Mouse (Mus musculus): ENCODE measurements around the gene Gripap1. TPM values are rescaled to one million over a fixed set of nuclear protein-coding genes. Genes with fewer than 3 reads are reported as not detected.
"Not testable (repeated sequence)": the region's sequence is repeated elsewhere in the genome, so short reads cannot be mapped to it uniquely, and the experiment has no call there.

Gripap1 gene
- total RNA-seq, 4 experiments from 2014 or later: 97.8 to 120 (median 109) TPM

GRCm38 (mm10) chrX:7778450-7779244, 10.9 kb upstream of the Gripap1 start:
- no peak for DNase-seq (ENCODE audit: low spot score in 2 of 2)

GRCm38 (mm10) chrX:7779294-7779693, 10.3 kb upstream of the Gripap1 start:
- DNase-seq (ENCODE audit: low spot score in 2 of 2): no peak

- DNase-seq (ENCODE audit: low spot score in 2 of 2): no peak
Measured at GRCm38 (mm10) chrX:7782603-7783092, 6.9 kb upstream of the Gripap1 start.

- no peak for DNase-seq (ENCODE audit: low spot score in 2 of 2)
Measured at GRCm38 (mm10) chrX:7790309-7790708, 744 bp downstream of the Gripap1 start.

GRCm38 (mm10) chrX:7793361-7793760, 3.8 kb downstream of the Gripap1 start:
- no peak for DNase-seq (ENCODE audit: low spot score in 2 of 2)

GRCm38 (mm10) chrX:7795016-7795415, 5.5 kb downstream of the Gripap1 start:
- no peak for DNase-seq (ENCODE audit: low spot score in 2 of 2)

GRCm38 (mm10) chrX:7797327-7797726, 7.8 kb downstream of the Gripap1 start:
- no peak for DNase-seq (ENCODE audit: low spot score in 2 of 2)

- not testable (repeated sequence) for DNase-seq (ENCODE audit: low spot score in 2 of 2)
Measured at GRCm38 (mm10) chrX:7802157-7802556, 12.6 kb downstream of the Gripap1 start.

- not testable (repeated sequence) for DNase-seq (ENCODE audit: low spot score in 2 of 2)
Measured at GRCm38 (mm10) chrX:7815016-7815415, 25.5 kb downstream of the Gripap1 start.

GRCm38 (mm10) chrX:7821865-7822779, 32.6 kb downstream of the Gripap1 start, which contains the start of gene Kcnd1:
TSS of gene Kcnd1 (plus strand) at chrX:7822289.
- peak in 1 of 2 experiments; percentile 43 for DNase-seq (ENCODE audit: low spot score in 2 of 2)

- DNase-seq (ENCODE audit: low spot score in 2 of 2): no peak
Measured at GRCm38 (mm10) chrX:7837146-7837545, 47.6 kb downstream of the Gripap1 start.

- no peak for DNase-seq (ENCODE audit: low spot score in 2 of 2)
Measured at GRCm38 (mm10) chrX:7840842-7841162, 51.2 kb downstream of the Gripap1 start.

- peak; percentile 93 to 94 for DNase-seq (ENCODE audit: low spot score in 2 of 2)
Measured at GRCm38 (mm10) chrX:7841163-7842162, 51.9 kb downstream of the Gripap1 start, which contains the start of gene Otud5. TSS of gene Otud5 (plus strand) at chrX:7841364.

GRCm38 (mm10) chrX:7842318-7842717, 52.8 kb downstream of the Gripap1 start:
- DNase-seq (ENCODE audit: low spot score in 2 of 2): no peak

- DNase-seq (ENCODE audit: low spot score in 2 of 2): peak in 1 of 2 experiments; percentile 35
Measured at GRCm38 (mm10) chrX:7847845-7848244, 58.3 kb downstream of the Gripap1 start.

- no peak for DNase-seq (ENCODE audit: low spot score in 2 of 2)
Measured at GRCm38 (mm10) chrX:7854578-7854977, 65.0 kb downstream of the Gripap1 start.

- no peak for DNase-seq (ENCODE audit: low spot score in 2 of 2)
Measured at GRCm38 (mm10) chrX:7859191-7859753, 69.7 kb downstream of the Gripap1 start.

GRCm38 (mm10) chrX:7863181-7863580, 73.6 kb downstream of the Gripap1 start:
- DNase-seq (ENCODE audit: low spot score in 2 of 2): no peak

GRCm38 (mm10) chrX:7864551-7864950, 75.0 kb downstream of the Gripap1 start:
- no peak for DNase-seq (ENCODE audit: low spot score in 2 of 2)

- no peak for DNase-seq (ENCODE audit: low spot score in 2 of 2)
Measured at GRCm38 (mm10) chrX:7865343-7865742, 75.8 kb downstream of the Gripap1 start.
